Comparison of ENCODE assay signal across 10 mouse cellular contexts in the genomic region with DNA sequence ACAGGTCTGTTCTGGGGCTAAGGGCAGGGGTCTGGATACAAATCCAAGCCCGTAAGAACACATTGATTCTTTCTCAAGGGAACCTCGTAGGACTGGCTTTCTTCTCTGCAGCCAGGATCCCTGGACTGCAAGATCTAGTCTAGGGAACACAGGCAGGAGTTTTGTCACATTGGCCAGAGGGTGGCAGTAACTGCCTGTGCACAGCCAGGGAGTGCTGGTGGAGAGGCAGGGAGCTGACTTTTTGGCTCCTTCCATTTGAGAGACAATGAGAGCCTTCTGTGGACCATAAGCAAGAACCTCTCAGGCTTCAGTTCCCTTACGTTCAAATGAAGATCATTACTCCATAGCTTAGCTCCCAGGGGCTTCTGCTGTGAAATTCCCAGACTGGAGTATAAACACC. TPM values are rescaled to one million over a fixed set of nuclear protein-coding genes. Genes with fewer than 3 reads are reported as not detected.
DNase-seq lines count a peak whose midpoint lies in the region; ATAC-seq and TF ChIP-seq lines count a peak whose summit lies in the region.
"Had no signal": no experiment of that assay in that cellular context is flagged by ENCODE, and none has a peak within 500 bp of the region (broad histone marks: within the 10 kb centered on the region; RNA-seq: fewer than 3 reads in every experiment).

No protein-coding gene starts in this region.

- intact Hi-C loops in left cerebral cortex, postnatal 10 days (cut with DNase I) = loop anchor here (5.0 kb wide), 1 partner anchor 374 kb away; no protein-coding TSS in a partner anchor

- ATAC-seq in intestine, embryonic 14.5 days (replicated peaks; ENCODE audit: low FRiP score, low TSS enrichment, low read depth) = no peak
- no peak for ATAC-seq in intestine, embryonic 15.5 days
- ATAC-seq in granulocyte monocyte progenitor cell, adult 5-6 weeks (replicated peaks; ENCODE audit: poor library complexity, severe bottlenecking) = no peak

- H3K4me3 ChIP-seq in intestine, embryonic 14.5 days (ENCODE audit: low read depth, low read length) = no peak overlapping the region
- H3K4me3 ChIP-seq in intestine, embryonic 15.5 days (replicated peaks) = no peak overlapping the region
- H3K4me3 ChIP-seq: embryonic facial prominence, embryonic 12.5 days; midbrain, embryonic 12.5 days had no signal

- H3K9me3 ChIP-seq in intestine, embryonic 14.5 days (ENCODE audit: control insufficient read depth, low read length) = no peaks in the 10 kb centered on the region
- no peaks in the 10 kb centered on the region for H3K9me3 ChIP-seq in intestine, embryonic 15.5 days
- H3K9me3 ChIP-seq: embryonic facial prominence, embryonic 12.5 days; midbrain, embryonic 12.5 days had no signal

- H3K27ac ChIP-seq in intestine, embryonic 14.5 days (ENCODE audit: low read depth) = no peak overlapping the region
- no peak overlapping the region for H3K27ac ChIP-seq in intestine, embryonic 15.5 days
- H3K27ac ChIP-seq: embryonic facial prominence, embryonic 12.5 days; midbrain, embryonic 12.5 days had no signal

- H3K4me1 ChIP-seq in intestine, embryonic 14.5 days (replicated peaks; ENCODE audit: control insufficient read depth, insufficient read depth, low read length) = peaks cover 12% of the 10 kb centered on the region; the same call in 1 of the 2 replicates
- H3K4me1 ChIP-seq in intestine, embryonic 15.5 days (replicated peaks) = peaks cover under 1% of the 10 kb centered on the region; the same call in 1 of the 2 replicates

- 27% methylated on average over 3 of the region's 3 CpGs for WGBS in intestine, embryonic 14.5 days
- 28% methylated on average over 3 of the region's 3 CpGs for WGBS in intestine, embryonic 15.5 days

- H3K36me3 ChIP-seq in intestine, embryonic 14.5 days (ENCODE audit: control insufficient read depth, insufficient read depth, low read length) = no peaks in the 10 kb centered on the region
- H3K36me3 ChIP-seq in intestine, embryonic 15.5 days = no peaks in the 10 kb centered on the region
- H3K36me3 ChIP-seq: embryonic facial prominence, embryonic 12.5 days; midbrain, embryonic 12.5 days had no signal

- no peak overlapping the region for H3K9ac ChIP-seq in intestine, embryonic 14.5 days (ENCODE audit: low read length)
- no peak overlapping the region; the same call in 1 of the 2 replicates for H3K9ac ChIP-seq in intestine, embryonic 15.5 days
- H3K9ac ChIP-seq: embryonic facial prominence, embryonic 12.5 days; midbrain, embryonic 12.5 days had no signal

- no peak for TF ChIP-seq POLR2A in brain, embryonic 14.5 days (IDR thresholded peaks at IDR 0.05; ENCODE audit: borderline replicate concordance, extremely low read depth, insufficient read depth, insufficient read length, poor library complexity, severe bottlenecking)

- DNase-seq in intestine, embryonic 14.5 days (ENCODE audit: low spot score) = peak; percentile 66
- DNase-seq in ES-CJ7 (ENCODE audit: low read depth, low spot score) = peak; percentile 66
- peak; percentile 85 for DNase-seq in brain, embryonic 14.5 days (ENCODE audit: low read depth)
- peak; percentile 25 for DNase-seq in gastrocnemius, postnatal 25 days
- DNase-seq in left cerebral cortex, postnatal 10 days (ENCODE audit: extremely low spot score in 1 of 2, low spot score in 2 of 2) = peak; percentile 50 to 64
- DNase-seq in ovary, postnatal 14 days (ENCODE audit: low spot score) = peak; percentile 55

- no peaks in the 10 kb centered on the region for H3K27me3 ChIP-seq in intestine, embryonic 14.5 days (replicated peaks; ENCODE audit: control insufficient read depth, insufficient read depth, low read length)
- H3K27me3 ChIP-seq in intestine, embryonic 15.5 days (replicated peaks) = no peaks in the 10 kb centered on the region
- H3K27me3 ChIP-seq: embryonic facial prominence, embryonic 12.5 days; midbrain, embryonic 12.5 days had no signal

- peak; percentile 78 for TF ChIP-seq CTCF in brain, embryonic 14.5 days (IDR thresholded peaks at IDR 0.05; ENCODE audit: borderline replicate concordance, extremely low read depth, insufficient read depth, insufficient read length)

- H3K4me2 ChIP-seq in intestine, embryonic 14.5 days (ENCODE audit: low read length) = no peak overlapping the region
- H3K4me2 ChIP-seq in intestine, embryonic 15.5 days (replicated peaks) = no peak overlapping the region
- H3K4me2 ChIP-seq: embryonic facial prominence, embryonic 12.5 days; midbrain, embryonic 12.5 days had no signal

RNA-seq across cellular contexts. Expression of gene Wdr61, which starts 4.1 kb away (rescaled TPM):
- 162 and 170 TPM in 2 replicates for polyA plus RNA-seq in intestine, embryonic 14.5 days (2014; fragmentation: Nextera tagmentation; extraction: Ambion mirVana)
- polyA plus RNA-seq in intestine, embryonic 15.5 days (2015; fragmentation: Nextera tagmentation; extraction: Ambion mirVana) = 149 and 152 TPM in 2 replicates
- polyA plus RNA-seq in brain, embryonic 14.5 days (2012; rRNA removed) = 65.1 and 90.8 TPM in 2 replicates
- total RNA-seq in gastrocnemius, postnatal 25 days (2021) = 10 to 100 TPM; 18.0 to 19.1 TPM
- 10 to 100 TPM; 52.5 to 54.1 TPM for total RNA-seq in left cerebral cortex, postnatal 10 days (2021)
- total RNA-seq in granulocyte monocyte progenitor cell, adult 5-6 weeks (2014; fragmentation: Nextera tagmentation) = 76.8 and 87.4 TPM in 2 replicates
- total RNA-seq in granulocyte monocyte progenitor cell, adult 5-6 weeks (2017) = 96.0 and 107 TPM in 2 replicates

RNA-seq across cellular contexts. Expression of gene Crabp1, which starts 26.2 kb away (rescaled TPM):
- polyA plus RNA-seq in intestine, embryonic 14.5 days (2014; fragmentation: Nextera tagmentation; extraction: Ambion mirVana) = 15.9 and 22.6 TPM in 2 replicates
- 16.5 and 16.7 TPM in 2 replicates for polyA plus RNA-seq in intestine, embryonic 15.5 days (2015; fragmentation: Nextera tagmentation; extraction: Ambion mirVana)
- polyA plus RNA-seq in brain, embryonic 14.5 days (2012; rRNA removed) = 112 and 168 TPM in 2 replicates
- under 1 TPM in 1 of 2 experiments, not detected in 1; 0.49 TPM for total RNA-seq in gastrocnemius, postnatal 25 days (2021)
- 1 to 10 TPM; 2.6 to 9.5 TPM for total RNA-seq in left cerebral cortex, postnatal 10 days (2021)
- not detected in 2 replicates for total RNA-seq in granulocyte monocyte progenitor cell, adult 5-6 weeks (2014; fragmentation: Nextera tagmentation)
- total RNA-seq in granulocyte monocyte progenitor cell, adult 5-6 weeks (2017) = not detected in 2 replicates

RNA-seq across cellular contexts. Expression of gene Dnaja4, which starts 39.7 kb away (rescaled TPM):
- 3.6 and 5.0 TPM in 2 replicates for polyA plus RNA-seq in intestine, embryonic 14.5 days (2014; fragmentation: Nextera tagmentation; extraction: Ambion mirVana)
- polyA plus RNA-seq in intestine, embryonic 15.5 days (2015; fragmentation: Nextera tagmentation; extraction: Ambion mirVana) = 4.1 and 4.3 TPM in 2 replicates
- 6.3 and 7.3 TPM in 2 replicates for polyA plus RNA-seq in brain, embryonic 14.5 days (2012; rRNA removed)
- 100 to 1,000 TPM in 1 of 2 experiments, 10 to 100 TPM in 1; 62.5 to 147 TPM for total RNA-seq in gastrocnemius, postnatal 25 days (2021)
- total RNA-seq in left cerebral cortex, postnatal 10 days (2021) = 10 to 100 TPM; 13.6 to 14.4 TPM
- 0.45 and 0.82 TPM in 2 replicates for total RNA-seq in granulocyte monocyte progenitor cell, adult 5-6 weeks (2014; fragmentation: Nextera tagmentation)
- 0.05 and 3.0 TPM in 2 replicates for total RNA-seq in granulocyte monocyte progenitor cell, adult 5-6 weeks (2017)

Comparison
In these comparisons a context has a peak if more than half of its experiments do, and no peak if none do; other contexts are left out.
1. DNase-seq: peak in every context shown above with its lines; median percentile 85 in brain, embryonic 14.5 days; 66 in intestine, embryonic 14.5 days; 66 in ES-CJ7; 57 in left cerebral cortex, postnatal 10 days; 55 in ovary, postnatal 14 days; 25 in gastrocnemius, postnatal 25 days.